Mouse (Mus musculus): ENCODE data around the gene Cdc42ep1. TPM values are rescaled to one million over a fixed set of nuclear protein-coding genes. Genes with fewer than 3 reads are reported as not detected.

The Cdc42ep1 gene
- 26.5 and 33.4 TPM in 2 replicates for polyA plus RNA-seq (2015; fragmentation: Nextera tagmentation; extraction: Ambion mirVana)

GRCm38 (mm10) chr15:78842371-78843163 is at the start of gene Cdc42ep1:
Gene Cdc42ep1 (plus strand): TSS chr15:78842624.

GRCm38 (mm10) chr15:78802776-78803391 is 39.5 kb upstream of the Cdc42ep1 start, which contains the start of gene Card10:
Gene Card10 (minus strand): TSS chr15:78803042.

GRCm38 (mm10) chr15:78855303-78855965 is 13.0 kb downstream of the Cdc42ep1 start, which contains the start of gene Lgals2:
Gene Lgals2 (minus strand): TSS chr15:78855529.

GRCm38 (mm10) chr15:78876991-78877809 is 34.8 kb downstream of the Cdc42ep1 start, which contains the start of gene Gga1:
Gene Gga1 (plus strand): TSS chr15:78877190.

GRCm38 (mm10) chr15:78899409-78899739 is 57.0 kb downstream of the Cdc42ep1 start, which contains the start of gene Gm49510:
Gene Gm49510 (plus strand): TSS chr15:78899667.

GRCm38 (mm10) chr15:78899740-78900584 is 57.5 kb downstream of the Cdc42ep1 start, which contains the start of gene Sh3bp1:
Gene Sh3bp1 (plus strand): TSS chr15:78899768.

Small RNA genes within 50 kb of the gene (microRNA-seq; reads per million reads assigned to microRNA genes)
- gene Mir6955, result 0.21 to 0.51 reads per million in 2 experiments

Other genes with a start within 250 kb of the Cdc42ep1 start
- gene Cyth4, start 245.6 kb upstream of the Cdc42ep1 start, polyA plus RNA-seq (2015; fragmentation: Nextera tagmentation; extraction: Ambion mirVana), result 6.9 and 8.9 TPM in 2 replicates
- 0.03 and 0.17 TPM in 2 replicates for gene Elfn2, start 123.9 kb upstream of the Cdc42ep1 start, polyA plus RNA-seq (2015; fragmentation: Nextera tagmentation; extraction: Ambion mirVana)
- gene Mfng, start 69.1 kb upstream of the Cdc42ep1 start, polyA plus RNA-seq (2015; fragmentation: Nextera tagmentation; extraction: Ambion mirVana), result 10.2 and 21.9 TPM in 2 replicates
- gene Card10, start 39.6 kb upstream of the Cdc42ep1 start, polyA plus RNA-seq (2015; fragmentation: Nextera tagmentation; extraction: Ambion mirVana), result 2.7 and 3.5 TPM in 2 replicates
- not detected in 2 replicates for gene Lgals2, start 12.9 kb downstream of the Cdc42ep1 start, polyA plus RNA-seq (2015; fragmentation: Nextera tagmentation; extraction: Ambion mirVana)
- 29.6 and 33.1 TPM in 2 replicates for gene Gga1, start 34.6 kb downstream of the Cdc42ep1 start, polyA plus RNA-seq (2015; fragmentation: Nextera tagmentation; extraction: Ambion mirVana)
- not detected in 2 replicates for gene Gm49510, start 57.0 kb downstream of the Cdc42ep1 start, polyA plus RNA-seq (2015; fragmentation: Nextera tagmentation; extraction: Ambion mirVana)
- 8.8 and 10.3 TPM in 2 replicates for gene Sh3bp1, start 57.1 kb downstream of the Cdc42ep1 start, polyA plus RNA-seq (2015; fragmentation: Nextera tagmentation; extraction: Ambion mirVana)
- 13.7 and 14.5 TPM in 2 replicates for gene Pdxp, start 71.3 kb downstream of the Cdc42ep1 start, polyA plus RNA-seq (2015; fragmentation: Nextera tagmentation; extraction: Ambion mirVana)
- 2,196 and 2,520 TPM in 2 replicates for gene Lgals1, start 84.1 kb downstream of the Cdc42ep1 start, polyA plus RNA-seq (2015; fragmentation: Nextera tagmentation; extraction: Ambion mirVana)
- gene Nol12, start 92.3 kb downstream of the Cdc42ep1 start, polyA plus RNA-seq (2015; fragmentation: Nextera tagmentation; extraction: Ambion mirVana), result 30.9 and 35.5 TPM in 2 replicates
- 37.2 and 41.4 TPM in 2 replicates for gene Triobp, start 105.1 kb downstream of the Cdc42ep1 start, polyA plus RNA-seq (2015; fragmentation: Nextera tagmentation; extraction: Ambion mirVana)
- gene H1f0, start 185.8 kb downstream of the Cdc42ep1 start, polyA plus RNA-seq (2015; fragmentation: Nextera tagmentation; extraction: Ambion mirVana), result 280 and 283 TPM in 2 replicates
- 0.21 TPM in 1 of 2 replicates, not detected in the other for gene Galr3, start 199.3 kb downstream of the Cdc42ep1 start, polyA plus RNA-seq (2015; fragmentation: Nextera tagmentation; extraction: Ambion mirVana)
- 15.2 and 17.9 TPM in 2 replicates for gene Ankrd54, start 220.3 kb downstream of the Cdc42ep1 start, polyA plus RNA-seq (2015; fragmentation: Nextera tagmentation; extraction: Ambion mirVana)
- 116 and 132 TPM in 2 replicates for gene Eif3l, start 232.6 kb downstream of the Cdc42ep1 start, polyA plus RNA-seq (2015; fragmentation: Nextera tagmentation; extraction: Ambion mirVana)